Mouse (Mus musculus) MEL (cell line): ENCODE measurements around the gene Olfr1224-ps1. TPM values are rescaled to one million over a fixed set of nuclear protein-coding genes. Genes with fewer than 3 reads are reported as not detected.
"Not testable (repeated sequence)": the region's sequence is repeated elsewhere in the genome, so short reads cannot be mapped to it uniquely, and the experiment has no call there.

Source experiments
- DNase-seq: peaks from one replicate; pipeline ENCODE4 v3.0.0; 2011; ENCODE audit warnings: low read depth, low spot score
- H3K27ac ChIP-seq: 2 replicates; pipeline ENCODE4 v1.5.1; 2012; ENCODE audit warnings: low read depth, mild to moderate bottlenecking, control low read depth, low read length, moderate library complexity; ENCODE audit not compliant: control insufficient read depth
- H3K27me3 ChIP-seq, 2 experiments: fragments of 150-350 bp in 1 of 2; sonication (generic) in 1 of 2; 2 replicates each; pipeline ENCODE4 v1.6.1; 2012; ENCODE audit warnings: low read length in 2 of 2, mild to moderate bottlenecking in 2 of 2, improper control_type of control experiment in 1 of 2, moderate library complexity in 1 of 2; ENCODE audit not compliant: insufficient read depth in 2 of 2, control insufficient read depth in 1 of 2
- H3K36me3 ChIP-seq, 2 experiments: 2 replicates each; pipeline ENCODE4 v1.6.1; 2012 to 2014; ENCODE audit warnings: low read length in 2 of 2, improper control_type of control experiment in 1 of 2, inconsistent platforms in 1 of 2, mild to moderate bottlenecking in 1 of 2; ENCODE audit not compliant: insufficient read depth in 2 of 2, control insufficient read depth in 1 of 2
- H3K4me1 ChIP-seq, 2 experiments: fragments of 150-350 bp in 1 of 2; sonication (generic) in 1 of 2; 2 replicates each; pipeline ENCODE4 v1.6.1; 2012; ENCODE audit warnings: low read length in 2 of 2, improper control_type of control experiment in 1 of 2, mild to moderate bottlenecking in 1 of 2; ENCODE audit not compliant: insufficient read depth in 2 of 2, control insufficient read depth in 1 of 2
- H3K4me3 ChIP-seq, 2 experiments: fragments of 150-350 bp in 1 of 2; sonication (generic) in 1 of 2; 2 replicates each; pipeline ENCODE4 v1.5.1; 2012; ENCODE audit warnings: low read depth in 2 of 2, low read length in 2 of 2, mild to moderate bottlenecking in 2 of 2, moderate library complexity in 2 of 2, control low read depth in 1 of 2, improper control_type of control experiment in 1 of 2; ENCODE audit not compliant: control insufficient read depth in 1 of 2, insufficient read depth in 1 of 2
- H3K79me2 ChIP-seq: 2 replicates; pipeline ENCODE4 v1.6.1; 2012; ENCODE audit warnings: mild to moderate bottlenecking, low read length, moderate library complexity; ENCODE audit not compliant: control insufficient read depth, poor library complexity, insufficient read depth
- H3K9ac ChIP-seq: 2 replicates; pipeline ENCODE4 v1.6.1; 2012; ENCODE audit warnings: low read depth, mild to moderate bottlenecking, control low read depth, low read length, moderate library complexity; ENCODE audit not compliant: control insufficient read depth, poor library complexity, severe bottlenecking
- H3K9me3 ChIP-seq: fragments of 150-350 bp; sonication (generic); replicated peaks from 2 replicates; pipeline ENCODE4 v1.6.1; 2012; ENCODE audit warnings: mild to moderate bottlenecking, low read length, improper control_type of control experiment, moderate library complexity; ENCODE audit not compliant: insufficient read depth
- CHD2 ChIP-seq: IDR thresholded peaks from 2 replicates; pipeline ENCODE4 v1.6.1; 2011; ENCODE audit warnings: low read length, improper control_type of control experiment
- CTCF ChIP-seq, 3 experiments: IDR thresholded peaks in 2 of 3; conservative IDR thresholded peaks in 1 of 3; 2 replicates each; pipeline ENCODE4 v1.5.1; 2011 to 2012; ENCODE audit warnings: low read length in 3 of 3, low read depth in 2 of 3, mild to moderate bottlenecking in 2 of 3, improper control_type of control experiment in 1 of 3, inconsistent platforms in 1 of 3, mixed read lengths in 1 of 3, moderate library complexity in 1 of 3; ENCODE audit not compliant: control insufficient read depth in 1 of 3, insufficient read depth in 1 of 3, poor library complexity in 1 of 3, severe bottlenecking in 1 of 3
- ELF1 ChIP-seq: IDR thresholded peaks from 2 replicates; pipeline ENCODE4 v1.6.1; 2014; ENCODE audit warnings: low read depth, mild to moderate bottlenecking, inconsistent platforms, low read length, improper control_type of control experiment, moderate library complexity
- EP300 ChIP-seq, 2 experiments: IDR thresholded peaks; 2 replicates each; pipeline ENCODE4 v1.6.1; 2011; ENCODE audit warnings: improper control_type of control experiment in 2 of 2, low read length in 2 of 2, low read depth in 1 of 2, mild to moderate bottlenecking in 1 of 2
- ETS1 ChIP-seq: IDR thresholded peaks from 2 replicates; pipeline ENCODE4 v1.6.1; 2012; ENCODE audit warnings: low read depth, mild to moderate bottlenecking, inconsistent platforms, low read length, improper control_type of control experiment, moderate library complexity
- JUND ChIP-seq: IDR thresholded peaks from 2 replicates; pipeline ENCODE4 v1.6.1; 2011; ENCODE audit warnings: low read depth, mild to moderate bottlenecking, improper control_type of control experiment, low read length
- MAFK ChIP-seq: IDR thresholded peaks from 2 replicates; pipeline ENCODE4 v1.6.1; 2011; ENCODE audit warnings: low read depth, mild to moderate bottlenecking, low read length, improper control_type of control experiment, borderline replicate concordance
- MAX ChIP-seq: IDR thresholded peaks from 2 replicates; pipeline ENCODE4 v1.6.1; 2011; ENCODE audit warnings: low read length, improper control_type of control experiment
- MAZ ChIP-seq: IDR thresholded peaks from 2 replicates; pipeline ENCODE4 v1.6.1; 2012; ENCODE audit warnings: low read depth, mild to moderate bottlenecking, inconsistent platforms, low read length, improper control_type of control experiment
- MYB ChIP-seq: IDR thresholded peaks from 2 replicates; pipeline ENCODE4 v1.6.1; 2011; ENCODE audit warnings: mild to moderate bottlenecking, low read depth, low read length, improper control_type of control experiment
- MYC ChIP-seq: IDR thresholded peaks from 2 replicates; pipeline ENCODE4 v1.6.1; 2011; ENCODE audit warnings: low read depth, mild to moderate bottlenecking, low read length, improper control_type of control experiment, moderate library complexity
- NELFE ChIP-seq: IDR thresholded peaks from 2 replicates; pipeline ENCODE4 v1.6.1; 2011; ENCODE audit warnings: low read depth, low read length, improper control_type of control experiment
- NRF1 ChIP-seq: IDR thresholded peaks from 2 replicates; pipeline ENCODE4 v1.6.1; 2014; ENCODE audit warnings: low read depth, mild to moderate bottlenecking, inconsistent platforms, low read length, improper control_type of control experiment, moderate library complexity; ENCODE audit not compliant: poor library complexity, insufficient read depth, severe bottlenecking
- POLR2A ChIP-seq, 2 experiments: IDR thresholded peaks; 2 replicates each; pipeline ENCODE4 v1.6.1; 2011 to 2012; ENCODE audit warnings: low read length in 2 of 2, mild to moderate bottlenecking in 2 of 2, control low read depth in 1 of 2, improper control_type of control experiment in 1 of 2, low read depth in 1 of 2, moderate library complexity in 1 of 2; ENCODE audit not compliant: control insufficient read depth in 1 of 2, insufficient read depth in 1 of 2, poor library complexity in 1 of 2
- POLR2AphosphoS5 ChIP-seq: IDR thresholded peaks from 2 replicates; pipeline ENCODE4 v1.6.1; 2012; ENCODE audit warnings: low read depth, borderline replicate concordance, mild to moderate bottlenecking, inconsistent platforms, low read length, moderate library complexity, mixed read lengths
- RAD21 ChIP-seq: IDR thresholded peaks from 2 replicates; pipeline ENCODE4 v1.6.1; 2011; ENCODE audit warnings: mild to moderate bottlenecking, low read depth, low read length, improper control_type of control experiment
- RCOR1 ChIP-seq: IDR thresholded peaks from 2 replicates; pipeline ENCODE4 v1.6.1; 2012; ENCODE audit warnings: low read depth, mild to moderate bottlenecking, inconsistent platforms, low read length, improper control_type of control experiment
- SIN3A ChIP-seq: IDR thresholded peaks from 2 replicates; pipeline ENCODE4 v1.6.1; 2012; ENCODE audit warnings: low read length, improper control_type of control experiment, inconsistent platforms
- TBP ChIP-seq: IDR thresholded peaks from 2 replicates; pipeline ENCODE4 v1.8.0; 2011; ENCODE audit warnings: low read depth, low read length, improper control_type of control experiment
- TCF12 ChIP-seq: IDR thresholded peaks from 2 replicates; pipeline ENCODE4 v1.6.1; 2014; ENCODE audit warnings: low read depth, mild to moderate bottlenecking, inconsistent platforms, low read length, improper control_type of control experiment, moderate library complexity
- USF1 ChIP-seq: IDR thresholded peaks from 2 replicates; pipeline ENCODE4 v1.6.1; 2014; ENCODE audit warnings: low read depth, mild to moderate bottlenecking, inconsistent platforms, low read length, improper control_type of control experiment, moderate library complexity
- USF2 ChIP-seq, 2 experiments: IDR thresholded peaks; 2 replicates each; pipeline ENCODE4 v1.6.1; 2011 to 2012; ENCODE audit warnings: improper control_type of control experiment in 2 of 2, low read length in 2 of 2, borderline replicate concordance in 1 of 2, inconsistent platforms in 1 of 2, low read depth in 1 of 2, mild to moderate bottlenecking in 1 of 2; ENCODE audit not compliant: insufficient read depth in 1 of 2
- ZKSCAN1 ChIP-seq: IDR thresholded peaks from 2 replicates; pipeline ENCODE4 v1.6.1; 2012; ENCODE audit warnings: low read depth, mild to moderate bottlenecking, inconsistent platforms, low read length, improper control_type of control experiment, moderate library complexity
- ZMIZ1 ChIP-seq: IDR thresholded peaks from 2 replicates; pipeline ENCODE4 v1.6.1; 2012; ENCODE audit warnings: low read depth, mild to moderate bottlenecking, inconsistent platforms, low read length, improper control_type of control experiment, moderate library complexity
- polyA plus RNA-seq, 2 experiments: library from polyadenylated mRNA; stranded (reverse) in 1 of 2; unstranded in 1 of 2; fragments of >175 nt in 1 of 2; fragments of >200 nt in 1 of 2; gene quantifications; 2 replicates each; pipeline versions ENCODE4 v1.2.1 to v1.2.4; 2012; ENCODE audit warnings: low replicate concordance in 2 of 2, low read depth in 1 of 2; ENCODE audit not compliant: insufficient read length in 2 of 2, insufficient read depth in 1 of 2, missing spikeins in 1 of 2
- total RNA-seq: library from RNA; depleted of rRNA; stranded (reverse); fragments of 300-350 nt; gene quantifications from 2 replicates; pipeline ENCODE4 v1.2.3, GENCODE M21; 2012; rRNA removed

Gene Olfr1224-ps1
- not detected in 2 replicates for total RNA-seq
- polyA plus RNA-seq, result not detected

DNA sequence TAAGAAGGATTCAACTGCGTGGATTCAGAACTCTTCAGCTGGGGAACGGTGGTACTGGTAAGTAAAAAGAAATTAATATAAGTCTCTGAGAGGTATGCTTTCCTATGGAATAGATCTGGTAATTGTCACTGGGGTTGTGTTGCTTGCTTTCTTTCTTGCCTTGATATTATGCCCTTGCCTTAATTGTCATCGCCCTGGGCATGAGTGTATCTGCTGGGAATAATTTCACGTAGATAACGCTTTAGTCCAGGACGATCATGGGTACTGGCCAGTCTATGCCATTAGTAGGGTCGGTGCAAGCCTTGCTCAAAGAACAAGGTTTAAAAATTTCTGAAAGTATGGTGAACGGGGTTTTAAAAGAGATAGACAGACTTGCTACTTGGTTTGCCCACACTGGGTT lies at the start of gene Olfr1224-ps1:
Gene Olfr1224-ps1 (minus strand): TSS at position 101 of the 400 bp plus-strand sequence.
- not testable (repeated sequence) for H3K27me3 ChIP-seq, H3K9me3 ChIP-seq, H3K4me1 ChIP-seq, H3K4me3 ChIP-seq, H3K27ac ChIP-seq, H3K9ac ChIP-seq, H3K79me2 ChIP-seq, DNase-seq, H3K36me3 ChIP-seq

DNA sequence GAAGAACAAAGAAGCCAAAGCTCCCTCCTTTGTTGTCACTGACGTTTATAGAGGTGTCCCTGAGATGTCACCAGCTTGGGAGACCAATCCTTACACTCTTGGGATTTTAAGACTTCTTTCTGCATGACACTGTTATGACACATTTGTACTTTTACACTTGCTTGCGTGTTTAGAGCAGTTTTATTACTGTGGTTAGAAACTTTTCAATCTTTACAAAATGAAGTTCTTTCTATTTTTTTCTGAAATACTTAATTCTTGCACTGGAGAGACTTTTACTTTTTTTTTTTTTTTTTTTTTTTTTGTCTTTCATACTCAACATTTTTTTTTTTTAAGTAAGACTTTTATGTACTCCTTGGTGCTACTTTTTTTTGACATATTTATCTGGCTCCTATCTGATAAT lies 36.1 kb upstream of the Olfr1224-ps1 start, which contains the start of gene Olfr1226:
Gene Olfr1226 (minus strand): TSS at position 101 of the 400 bp plus-strand sequence.
- Histone ChIP-seq H3K27me3 (no peaks in the 10 kb centered on the region), H3K9ac (no peak within 1 kb of the TSS), H3K27ac (no peak within 1 kb of the TSS), H3K36me3 (peaks cover 0 to 5% of the 10 kb centered on the region in 2 experiments; a peak in 2 of 4 replicates)
- DNase-seq, result no peak
- TF ChIP-seq POLR2A (IDR thresholded peaks at IDR 0.05; ENCODE audit: control insufficient read depth in 1 of 2, insufficient read depth in 1 of 2, low read depth in 1 of 2, low read length in 2 of 2, poor library complexity in 1 of 2), result no peak
- no peak for TF ChIP-seq TCF12
- TF ChIP-seq NRF1, result no peak
- TF ChIP-seq MAZ, result no peak
- no peak for TF ChIP-seq SIN3A
- TF ChIP-seq MYC, result no peak
- no peak for TF ChIP-seq MAX
- TF ChIP-seq ZKSCAN1, result no peak
- TF ChIP-seq CTCF (IDR thresholded peaks at IDR 0.05 in 2 of 3, conservative IDR thresholded peaks at IDR 0.05 in 1 of 3; ENCODE audit: control insufficient read depth in 1 of 3, insufficient read depth in 1 of 3, low read depth in 2 of 3, low read length in 3 of 3, poor library complexity in 1 of 3, severe bottlenecking in 1 of 3), result no peak
- no peak for TF ChIP-seq POLR2AphosphoS5
- no peak for TF ChIP-seq MYB
- TF ChIP-seq RAD21, result no peak
- TF ChIP-seq NELFE, result no peak
- no peak for TF ChIP-seq ZMIZ1
- TF ChIP-seq, all 39 proteins: peak for 0
- Histone ChIP-seq H3K4me1 (no peaks in the 10 kb centered on the region; a peak in 1 of 4 replicates), H3K9me3 (no peaks in the 10 kb centered on the region), H3K79me2 (no peaks in the 10 kb centered on the region), H3K4me3 (no peak within 1 kb of the TSS)

DNA sequence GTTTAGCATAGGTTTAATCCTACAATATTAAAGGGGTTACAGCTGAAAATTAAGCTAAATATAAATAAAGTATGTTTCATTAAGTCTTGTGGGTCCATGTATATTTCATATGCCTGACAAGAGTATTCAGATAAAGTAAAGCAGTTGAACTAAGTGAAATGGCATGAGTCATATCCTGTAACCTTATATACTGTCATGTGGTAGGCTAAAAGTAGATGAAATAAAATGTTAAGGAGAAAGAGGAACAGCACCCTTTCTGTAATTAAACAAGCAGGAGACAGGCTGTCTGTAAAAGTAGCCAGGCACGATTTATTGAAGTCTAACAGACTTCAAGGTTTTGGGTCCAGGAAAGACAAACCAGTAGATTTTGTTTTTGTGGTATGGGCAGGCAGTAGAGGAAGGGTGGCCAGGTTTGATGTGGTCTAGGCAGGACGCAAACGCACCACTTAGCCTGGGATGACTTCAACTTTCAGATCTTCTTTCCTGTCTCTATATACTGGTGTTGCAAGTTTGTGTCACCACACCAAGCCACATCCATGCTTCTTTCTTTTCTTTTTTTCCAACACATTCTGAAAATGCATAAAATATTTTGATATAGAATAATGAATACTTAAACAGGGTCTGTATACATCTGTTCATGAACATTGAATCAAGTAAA lies 32.6 kb upstream of the Olfr1224-ps1 start:
- Histone ChIP-seq H3K27ac (peak overlapping the region; percentile 98), H3K79me2 (no peaks in the 10 kb centered on the region), H3K4me1 (no peaks in the 10 kb centered on the region; a peak in 1 of 4 replicates), H3K9ac (peak overlapping the region; percentile 73), H3K27me3 (no peaks in the 10 kb centered on the region), H3K4me3 (peak overlapping the region in 1 of 2 experiments; percentile 52; a peak in 2 of 4 replicates), H3K9me3 (no peaks in the 10 kb centered on the region), H3K36me3 (peaks cover 0 to 5% of the 10 kb centered on the region in 2 experiments; a peak in 2 of 4 replicates)
- peak; percentile 71 for DNase-seq
- TF ChIP-seq EP300 (IDR thresholded peaks at IDR 0.05; ENCODE audit: low read depth in 1 of 2, low read length in 2 of 2) (peak; percentile 81 to 83), JUND (peak; percentile 69; the same call in 1 of the 2 replicates), RCOR1 (no peak), MYC (peak; percentile 63; the same call in 1 of the 2 replicates), MAX (0 out of 2 replicates have a peak, but pooled peaks have one; percentile 20), NRF1 (no peak), MAFK (no peak), USF2 (IDR thresholded peaks at IDR 0.05; ENCODE audit: borderline replicate concordance in 1 of 2, insufficient read depth in 1 of 2, low read depth in 1 of 2, low read length in 2 of 2) (no peak), CHD2 (no peak), RAD21 (no peak), TBP (peak; percentile 66), USF1 (peak; percentile 68; the same call in 1 of the 2 replicates), ELF1 (no peak), ETS1 (peak; percentile 70)
